Mouse (Mus musculus) lung, postnatal 14 days (tissue): Measurements from ENCODE around the gene Ntn5.

ENCODE experiments used
- DNase-seq: peaks from one replicate; pipeline ENCODE4 v3.0.0; 2021

Gene Ntn5

DNA sequence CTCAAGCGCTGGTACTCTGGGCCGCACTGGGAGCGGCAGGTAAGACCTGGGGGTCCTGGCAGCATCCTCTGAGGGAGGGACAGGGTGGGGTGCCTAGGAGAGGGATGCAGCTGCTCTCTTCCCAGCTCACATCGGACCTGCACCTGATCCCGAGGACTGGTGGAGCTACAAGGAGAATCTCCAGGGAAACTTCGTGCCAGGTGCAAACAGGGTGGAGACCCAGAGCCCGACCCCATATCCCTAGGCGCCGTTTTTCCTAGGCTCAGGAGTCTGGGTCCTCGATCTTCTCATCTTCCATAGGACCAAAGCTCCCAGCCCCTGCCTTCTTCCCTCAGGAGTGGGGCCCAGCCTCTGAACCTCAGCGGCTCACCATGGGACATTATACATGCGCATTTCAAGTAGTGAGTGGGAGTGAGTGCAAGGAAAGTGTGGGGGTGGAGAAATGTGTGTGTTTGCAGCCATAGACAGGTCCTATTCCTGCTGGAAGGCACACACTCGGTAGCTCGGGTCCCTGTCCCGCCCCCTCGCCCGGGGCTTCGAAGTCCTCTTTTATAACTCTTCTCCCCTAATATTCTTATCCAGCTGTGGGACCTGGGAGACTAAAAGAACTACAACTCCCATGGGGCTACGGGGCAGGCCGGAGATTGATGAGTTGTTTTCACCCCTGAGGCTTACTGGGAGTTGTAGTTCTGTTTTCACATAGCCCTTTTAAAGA, 16.6 kb downstream of the Ntn5 start:
- peak; percentile 80 for DNase-seq

DNA sequence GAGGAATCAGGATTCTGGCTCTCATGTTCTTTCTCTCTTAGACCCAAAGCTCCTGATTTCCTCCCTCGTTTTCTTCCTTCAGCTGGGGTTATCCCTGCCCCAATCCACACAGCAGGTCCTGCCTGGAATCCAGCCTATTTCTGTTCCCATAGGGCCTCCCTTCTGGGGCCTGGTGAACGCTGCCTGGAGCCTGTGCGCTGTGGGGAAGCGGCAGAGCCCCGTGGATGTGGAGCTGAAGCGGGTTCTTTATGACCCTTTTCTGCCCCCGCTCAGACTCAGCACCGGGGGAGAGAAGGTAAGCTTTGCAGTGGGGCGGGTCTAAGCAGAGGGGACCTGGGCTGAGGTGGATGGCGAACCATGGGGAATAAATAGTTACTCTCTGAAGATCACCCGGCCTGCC, 17.2 kb downstream of the Ntn5 start:
- no peak for DNase-seq

DNA sequence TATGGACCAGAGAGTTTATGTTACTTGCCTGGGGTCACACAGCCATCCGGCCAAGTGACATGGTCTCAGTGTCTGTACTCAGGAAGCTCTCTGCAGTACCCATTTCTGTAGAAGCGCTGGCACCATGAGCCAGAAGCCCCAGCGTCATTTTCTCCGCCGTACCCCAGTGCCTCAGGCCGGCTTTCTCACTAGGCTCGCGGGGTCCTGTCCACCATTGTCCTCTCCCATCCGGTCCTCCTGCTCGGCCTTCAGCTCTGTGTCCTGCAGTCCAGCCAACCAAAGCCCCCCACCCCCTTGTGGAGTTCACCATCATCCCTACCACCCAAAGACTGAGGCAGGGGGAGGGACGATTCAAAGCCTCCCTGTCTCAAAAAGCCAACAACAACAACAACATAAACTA, 17.8 kb downstream of the Ntn5 start:
- DNase-seq = no peak

DNA sequence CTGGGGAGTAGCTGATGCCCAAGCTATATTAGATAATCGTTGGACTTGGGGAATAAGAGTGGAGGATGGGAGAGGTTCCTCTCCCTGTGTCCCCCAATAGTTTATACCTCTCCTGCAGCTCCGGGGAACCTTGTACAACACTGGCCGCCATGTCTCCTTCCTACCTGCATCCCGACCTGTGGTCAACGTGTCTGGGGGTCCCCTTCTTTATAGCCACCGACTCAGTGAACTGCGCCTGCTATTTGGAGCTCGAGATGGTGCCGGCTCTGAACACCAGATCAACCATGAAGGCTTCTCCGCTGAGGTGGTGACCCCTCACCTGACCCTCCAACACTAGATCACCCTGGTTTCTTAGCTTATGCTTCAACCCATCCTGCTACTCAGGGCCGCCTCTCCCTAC, 18.5 kb downstream of the Ntn5 start:
- no peak for DNase-seq

DNA sequence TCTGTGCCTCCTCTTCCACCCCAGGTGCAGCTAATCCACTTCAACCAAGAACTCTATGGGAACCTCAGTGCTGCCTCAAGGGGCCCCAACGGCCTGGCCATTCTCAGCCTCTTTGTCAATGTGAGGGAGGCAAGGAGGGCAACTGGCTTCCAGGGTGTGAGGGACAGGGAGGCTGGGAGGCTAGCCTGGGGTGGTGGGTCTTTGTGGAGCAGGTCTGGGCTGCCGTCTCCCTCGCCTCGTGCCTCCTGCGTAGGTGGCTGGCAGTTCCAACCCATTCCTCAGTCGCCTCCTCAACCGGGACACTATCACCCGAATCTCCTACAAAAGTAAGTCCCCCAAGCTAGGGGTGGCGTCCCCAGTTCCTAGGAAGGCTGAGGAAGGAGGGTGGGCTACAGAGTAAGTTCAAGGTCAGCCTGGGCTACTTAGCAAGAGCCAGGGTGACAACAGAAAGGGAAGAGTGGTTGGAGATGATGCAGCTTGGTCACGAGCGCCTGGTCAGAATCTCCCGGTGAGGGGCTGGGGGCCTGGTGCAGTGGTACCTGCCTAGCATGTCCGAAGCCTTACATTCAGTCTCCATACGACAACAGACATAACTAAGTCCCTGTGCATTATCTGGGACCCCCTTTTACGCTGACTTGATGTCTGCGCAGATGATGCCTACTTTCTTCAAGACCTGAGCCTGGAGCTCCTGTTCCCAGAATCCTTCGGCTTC, 19.1 kb downstream of the Ntn5 start:
- DNase-seq = no peak

- DNase-seq = no peak
Observed at GRCm38 (mm10) chr7:45703521-45704033, 19.8 kb downstream of the Ntn5 start.

DNA sequence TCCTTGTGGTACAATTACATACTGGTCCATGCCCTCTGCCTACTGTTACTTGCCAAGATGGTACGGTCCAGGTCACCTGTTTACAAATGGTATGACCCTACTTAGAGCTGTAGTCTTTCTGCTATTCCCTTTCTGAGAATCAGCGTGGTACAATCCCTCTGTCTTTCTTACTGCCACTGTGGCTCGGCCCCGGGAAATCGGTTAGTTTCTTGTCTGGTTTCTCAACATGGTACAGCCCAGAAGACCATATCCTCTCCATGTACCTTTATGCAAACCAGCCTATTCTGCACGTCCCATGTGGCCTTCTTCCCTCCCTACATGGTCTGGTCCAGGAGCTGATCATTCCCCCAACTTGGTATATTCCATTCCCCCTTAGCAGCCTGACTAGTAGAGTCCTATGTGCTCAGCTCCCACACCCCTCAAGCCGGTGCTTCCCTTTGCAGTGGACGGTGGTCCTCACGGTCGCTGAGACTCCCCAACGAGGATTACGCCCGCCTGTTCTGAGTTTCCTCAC, 20.3 kb downstream of the Ntn5 start:
- DNase-seq = no peak

DNA sequence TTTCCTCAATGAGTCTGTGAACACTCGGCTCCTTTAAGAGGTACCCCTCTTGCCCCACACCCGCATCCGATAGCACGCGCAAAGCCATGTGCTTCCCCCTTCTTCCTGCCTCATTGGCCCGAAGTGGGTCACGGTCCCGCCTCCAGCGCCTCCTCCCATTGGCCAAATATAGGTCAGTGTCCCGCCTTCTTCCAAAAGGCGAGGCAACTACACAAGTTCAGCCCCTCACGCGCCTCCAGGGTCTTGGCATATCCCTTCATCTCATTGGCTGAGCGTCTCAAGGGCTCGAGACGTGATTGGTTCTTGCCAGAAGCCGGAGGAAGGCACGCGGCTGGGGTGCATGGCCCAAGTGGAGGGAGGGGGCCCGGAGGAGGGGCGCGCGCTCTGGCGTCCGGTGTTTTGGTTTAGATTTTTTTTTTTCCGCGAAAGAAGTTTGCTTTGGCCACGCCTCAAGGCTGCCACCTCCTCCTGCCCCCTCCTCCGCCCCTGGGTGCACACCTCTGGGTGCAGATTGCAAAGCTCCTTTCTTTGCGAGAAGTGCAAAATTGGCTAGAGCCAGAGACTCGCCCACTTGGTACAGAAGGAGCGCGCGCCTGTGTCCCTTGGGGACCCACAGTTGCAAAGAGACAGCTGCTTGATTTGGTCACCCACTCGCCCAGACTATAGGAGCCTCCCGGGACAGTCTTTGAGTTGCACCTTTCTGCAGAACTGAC, 21.1 kb downstream of the Ntn5 start, which contains the start of gene Dbp:
TSS of gene Dbp (plus strand) at position 359 of the 713 bp plus-strand sequence.
- DNase-seq = peak; percentile 98

GRCm38 (mm10) chr7:45705443-45705864, 21.6 kb downstream of the Ntn5 start:
- no peak for DNase-seq

GRCm38 (mm10) chr7:45705873-45706281, 22.1 kb downstream of the Ntn5 start:
- peak; percentile 72 for DNase-seq

GRCm38 (mm10) chr7:45706721-45707241, 23.0 kb downstream of the Ntn5 start:
- peak; percentile 88 for DNase-seq

- DNase-seq = peak; percentile 96
Observed at GRCm38 (mm10) chr7:45707375-45707967, 23.6 kb downstream of the Ntn5 start.

DNA sequence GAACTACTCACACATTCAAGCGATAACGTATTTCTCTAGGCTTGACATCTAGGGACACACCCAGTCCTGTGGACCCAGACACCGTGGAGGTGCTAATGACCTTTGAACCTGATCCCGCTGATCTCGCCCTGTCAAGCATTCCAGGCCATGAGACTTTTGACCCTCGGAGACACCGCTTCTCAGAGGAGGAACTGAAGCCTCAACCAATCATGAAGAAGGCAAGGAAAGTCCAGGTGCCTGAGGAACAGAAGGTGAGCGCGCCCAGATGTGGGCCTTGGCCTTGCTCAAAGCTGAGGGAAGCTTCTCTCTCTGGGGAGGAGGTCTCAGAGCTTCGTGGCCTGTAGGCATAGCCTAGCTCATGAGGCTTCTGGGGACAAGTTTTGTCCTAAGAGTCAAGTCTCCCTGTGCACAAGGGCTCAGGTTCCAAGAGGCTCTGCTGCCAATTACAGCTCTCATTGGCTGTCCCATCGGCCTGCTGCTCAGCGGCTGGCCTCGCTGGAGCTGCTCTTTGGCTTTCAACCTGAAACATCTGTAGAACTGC, 24.5 kb downstream of the Ntn5 start:
- no peak for DNase-seq

DNA sequence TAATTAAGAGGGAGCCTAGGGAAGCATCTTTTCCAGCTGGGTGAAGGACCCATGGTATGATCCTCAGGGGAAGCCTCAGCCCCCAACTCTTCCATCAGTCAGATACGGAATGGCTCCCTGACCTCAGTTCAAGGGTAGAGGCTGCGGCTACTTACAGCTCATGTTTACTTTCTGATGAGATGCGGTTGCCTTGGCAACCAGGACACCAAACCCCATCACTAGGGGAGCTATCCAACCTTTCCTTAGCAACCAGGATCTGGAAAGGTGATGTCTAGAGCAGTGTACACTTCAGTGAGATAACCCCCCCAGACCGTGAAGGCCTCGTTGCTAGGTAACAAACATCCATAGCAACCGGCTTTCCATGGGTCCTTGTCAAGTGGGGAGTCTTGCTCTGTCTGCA, 25.2 kb downstream of the Ntn5 start:
- DNase-seq = no peak

DNA sequence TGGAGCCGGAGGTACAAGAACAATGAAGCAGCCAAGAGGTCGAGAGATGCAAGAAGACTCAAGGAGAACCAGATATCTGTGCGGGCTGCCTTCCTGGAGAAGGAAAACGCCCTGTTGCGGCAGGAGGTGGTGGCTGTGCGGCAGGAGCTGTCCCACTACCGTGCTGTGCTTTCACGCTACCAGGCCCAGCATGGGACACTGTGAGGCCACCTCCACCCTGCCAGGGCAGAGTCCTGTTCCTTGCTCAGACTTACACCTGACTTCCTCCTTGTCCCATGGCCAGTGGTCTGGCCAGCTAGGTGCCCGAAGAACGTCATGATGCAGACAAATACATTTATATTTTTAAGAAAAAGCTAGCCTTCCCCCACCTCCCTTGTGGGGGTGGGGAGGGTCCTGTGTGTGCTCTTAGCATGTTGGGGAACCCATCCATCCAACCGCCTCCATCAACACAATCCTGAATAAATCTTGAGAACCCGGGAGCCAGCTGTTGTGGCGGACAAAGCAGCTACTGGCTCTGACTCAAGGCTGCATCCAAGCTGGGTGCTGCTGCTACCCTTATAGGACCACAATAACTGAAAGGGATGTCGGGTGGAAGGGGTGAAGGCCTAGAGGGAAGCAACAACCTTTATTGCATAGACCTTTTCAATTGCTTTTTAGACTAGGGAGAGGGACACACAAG, 26.0 kb downstream of the Ntn5 start:
- no peak for DNase-seq

DNA sequence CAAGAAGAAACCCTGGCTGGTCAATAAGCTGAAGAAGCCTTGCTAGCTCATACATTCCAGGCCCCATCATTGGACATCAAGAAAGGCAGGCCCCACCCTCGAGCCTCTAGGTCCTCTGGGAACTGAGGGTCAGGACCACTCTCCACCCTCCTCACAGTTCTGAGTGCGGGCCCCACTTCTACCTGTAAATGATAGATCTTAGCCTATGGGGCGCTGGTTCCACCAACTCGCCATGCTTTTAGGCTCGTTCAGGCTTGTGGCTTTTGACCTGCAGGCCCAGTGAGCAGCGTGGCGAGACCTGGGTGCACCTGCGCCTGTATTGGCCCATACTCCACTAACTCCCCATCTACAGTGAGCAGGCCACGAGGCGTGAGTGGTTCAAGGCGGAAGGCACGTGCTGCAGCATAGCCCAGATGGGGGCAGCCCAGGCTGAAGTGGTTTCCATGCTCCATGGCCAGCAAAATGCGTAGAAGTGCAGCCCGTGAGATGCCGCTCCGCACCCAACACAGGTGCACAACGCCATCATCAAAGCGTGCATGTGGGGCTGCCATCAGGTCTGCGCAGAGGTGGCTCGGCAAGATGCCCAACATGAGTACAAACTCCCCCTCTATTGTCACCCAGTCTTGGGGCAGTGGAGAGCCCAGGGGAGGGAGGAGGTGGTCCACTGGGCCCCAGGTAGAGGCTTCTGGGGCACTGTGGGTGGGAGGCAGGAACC, 26.8 kb downstream of the Ntn5 start:
- DNase-seq = no peak

GRCm38 (mm10) chr7:45711316-45712021, 27.6 kb downstream of the Ntn5 start:
- no peak for DNase-seq

DNA sequence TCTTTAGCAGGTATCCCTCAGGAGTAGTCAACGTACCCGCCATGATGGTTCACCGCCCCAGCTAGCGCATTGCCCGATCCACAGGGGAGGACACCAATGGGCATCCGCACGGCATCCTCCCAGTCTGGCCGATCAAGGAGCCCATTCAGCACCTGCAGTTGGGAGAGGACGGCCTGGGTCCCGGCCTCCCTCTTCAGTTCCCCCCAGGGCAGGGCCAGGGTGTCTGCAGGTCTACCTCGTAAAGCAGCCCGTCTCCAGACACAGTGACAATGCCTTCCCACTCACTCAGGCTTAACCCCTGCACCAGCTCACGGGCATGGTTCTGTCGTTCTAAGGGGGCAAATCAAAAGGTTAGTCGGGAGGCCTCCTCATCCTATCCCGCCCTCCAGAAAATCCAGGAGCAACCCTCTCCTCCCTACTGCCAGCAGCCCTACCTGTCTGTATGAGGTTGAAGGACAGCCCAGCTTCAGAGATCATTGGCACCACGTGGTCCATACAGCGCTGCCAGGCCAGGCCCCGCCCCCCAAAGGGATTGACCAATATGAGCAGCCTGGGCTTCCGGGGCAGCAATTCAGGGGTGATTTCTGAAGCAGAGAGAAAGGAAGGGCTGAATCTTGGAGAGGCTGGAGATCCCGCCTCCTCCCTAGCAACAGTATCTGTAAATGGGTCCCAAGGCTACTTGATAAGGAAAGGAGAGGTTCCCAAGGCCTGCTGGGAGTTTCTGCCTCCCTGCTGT, 28.4 kb downstream of the Ntn5 start:
- DNase-seq = peak; percentile 64

DNA sequence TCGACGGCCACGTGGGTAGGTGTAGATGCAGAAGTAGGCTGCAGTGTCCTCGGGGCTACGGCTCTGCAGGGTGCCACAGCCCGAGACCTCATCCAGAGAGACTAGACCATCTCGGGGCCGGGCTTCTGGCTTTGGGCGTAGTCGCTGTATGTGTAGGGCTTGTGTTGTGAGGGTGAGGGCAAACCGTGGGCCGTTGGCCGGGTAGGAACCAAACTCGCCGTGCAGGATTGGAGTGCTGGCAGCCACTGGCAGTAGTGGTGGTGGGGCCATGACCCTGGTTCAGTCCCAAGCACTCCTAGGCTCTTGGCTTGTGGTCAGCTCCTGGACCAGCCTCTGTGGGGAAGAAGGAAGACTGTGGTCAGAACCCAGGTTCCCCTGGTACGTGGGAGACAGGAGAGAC, 29.6 kb downstream of the Ntn5 start:
- no peak for DNase-seq
